Mouse (Mus musculus) forebrain, embryonic 10.5 days (tissue): ENCODE results near the gene Il10rb. TPM values are rescaled to one million over a fixed set of nuclear protein-coding genes. Genes with fewer than 3 reads are reported as not detected.

Source experiments
- DNase-seq: peaks from one replicate; pipeline ENCODE4 v3.0.0-alpha.2; 2017; ENCODE audit warnings: low spot score; ENCODE audit errors: extremely low spot score
- H3K27ac ChIP-seq: fragments of 300-500 bp; sonication (generic); 2 replicates; pipeline ENCODE4 v1.5.1; 2016; ENCODE audit warnings: mild to moderate bottlenecking
- H3K27me3 ChIP-seq: fragments of 300-500 bp; sonication (generic); 2 replicates; pipeline ENCODE4 v1.6.1; 2016; ENCODE audit warnings: mild to moderate bottlenecking; ENCODE audit not compliant: poor library complexity, severe bottlenecking
- H3K36me3 ChIP-seq: fragments of 300-500 bp; sonication (generic); replicated peaks from 2 replicates; pipeline ENCODE4 v1.6.1; 2016; ENCODE audit warnings: mild to moderate bottlenecking, moderate library complexity
- H3K4me1 ChIP-seq: fragments of 300-500 bp; sonication (generic); 2 replicates; pipeline ENCODE4 v1.6.1; 2016
- H3K4me3 ChIP-seq: fragments of 300-500 bp; sonication (generic); 2 replicates; pipeline ENCODE4 v1.5.1; 2016; ENCODE audit warnings: mild to moderate bottlenecking, moderate library complexity
- H3K9me3 ChIP-seq: fragments of 300-500 bp; sonication (generic); 2 replicates; pipeline ENCODE4 v1.6.1; 2016; ENCODE audit warnings: mild to moderate bottlenecking, moderate library complexity
- WGBS: fragments of 180-500 bp; shearing (Covaris S2); methylation state at CpG from one replicate; pipeline ENCODE4 v1.1.7; 2016; 5-methylcytosine and 5-hydroxymethylcytosine counted together
- polyA plus RNA-seq: library from polyadenylated mRNA; unstranded; fragments of >200 nt; fragmentation: Nextera tagmentation; extraction: Ambion mirVana; gene quantifications from 2 replicates; pipeline ENCODE4 v1.2.1, GENCODE M21; 2016

Gene Il10rb
- polyA plus RNA-seq, 1 experiment from 2014 or later = 4.7 TPM

- 81% methylated on average over 10 of the region's 10 CpGs for WGBS
- peaks cover 28% of the 10 kb centered on the region for H3K36me3 ChIP-seq
- H3K9me3 ChIP-seq = no peaks in the 10 kb centered on the region
Measured at GRCm38 (mm10) chr16:91404828-91405577, 961 bp upstream of the Il10rb start.

GRCm38 (mm10) chr16:91406585-91407220 lies 739 bp downstream of the Il10rb start:
- H3K4me3 ChIP-seq = peak overlapping the region; percentile 80
- no peaks in the 10 kb centered on the region for H3K9me3 ChIP-seq
- H3K27me3 ChIP-seq = peaks cover 12% of the 10 kb centered on the region; the same call in 1 of the 2 replicates
- peaks cover 20% of the 10 kb centered on the region for H3K4me1 ChIP-seq
- peak overlapping the region; percentile 86 for H3K27ac ChIP-seq
- WGBS = 2% methylated on average over 13 of the region's 13 CpGs
- H3K36me3 ChIP-seq = peaks cover 21% of the 10 kb centered on the region
- peak; percentile 17 for DNase-seq

More at GRCm38 (mm10) chr16:91404828-91405577, 961 bp upstream of the Il10rb start:
- Histone ChIP-seq H3K27ac (no peak overlapping the region), H3K27me3 (peaks cover 12% of the 10 kb centered on the region; the same call in 1 of the 2 replicates), H3K4me1 (peaks cover 17% of the 10 kb centered on the region), H3K4me3 (no peak overlapping the region)
- no peak for DNase-seq

- H3K4me1 ChIP-seq = 0 out of 2 replicates have a peak, but pooled peaks cover 3% of the 10 kb centered on the region
- no peak overlapping the region for H3K4me3 ChIP-seq
- no peak overlapping the region for H3K27ac ChIP-seq
- H3K9me3 ChIP-seq = no peaks in the 10 kb centered on the region
- DNase-seq = no peak
- WGBS = 82% methylated on average over 12 of the region's 12 CpGs
- H3K27me3 ChIP-seq = no peaks in the 10 kb centered on the region
- no peaks in the 10 kb centered on the region for H3K36me3 ChIP-seq
Measured at GRCm38 (mm10) chr16:91413102-91413844, 7.3 kb downstream of the Il10rb start.

DNA sequence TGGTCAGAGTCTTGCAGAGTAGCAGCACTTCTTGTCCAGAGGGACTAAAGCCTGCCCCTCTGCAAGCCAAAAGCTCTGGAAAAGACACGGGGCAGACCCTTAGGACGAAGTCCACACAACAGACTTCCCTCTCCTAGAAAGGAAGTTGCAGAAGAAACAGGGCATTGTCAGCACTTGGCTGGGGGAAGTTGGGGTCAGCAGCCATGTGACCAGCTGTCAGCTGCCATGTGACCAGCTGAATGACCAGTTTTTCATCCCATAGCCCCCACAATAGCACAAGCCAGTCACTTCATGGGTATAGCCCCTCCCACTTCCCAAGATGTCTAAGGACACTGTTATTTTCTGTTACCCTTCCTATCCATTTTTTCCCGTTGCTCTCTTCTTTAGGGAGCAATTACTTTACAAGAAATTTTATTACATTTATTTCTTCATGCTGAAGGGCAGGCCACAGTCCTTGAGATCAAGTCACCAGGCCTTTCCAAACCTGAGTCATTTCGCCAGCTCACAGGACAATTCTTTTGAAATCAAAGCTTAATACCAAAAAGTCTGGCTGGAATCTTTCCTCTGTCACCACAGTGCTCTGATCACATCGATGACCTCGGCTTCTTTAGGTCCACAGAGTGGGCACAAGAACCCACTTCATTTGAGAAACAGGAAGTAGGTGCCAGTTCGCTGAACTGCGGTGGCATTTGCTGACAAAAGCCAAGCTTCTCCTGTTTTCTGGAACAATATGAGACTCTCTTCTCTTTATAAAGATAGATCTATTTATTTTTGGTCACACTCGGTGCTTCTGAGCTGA lies 9.6 kb downstream of the Il10rb start:
- H3K27me3 ChIP-seq = no peaks in the 10 kb centered on the region
- no peak for DNase-seq
- H3K36me3 ChIP-seq = 0 out of 2 replicates have a peak, but pooled peaks cover 6% of the 10 kb centered on the region
- no peaks in the 10 kb centered on the region for H3K9me3 ChIP-seq
- H3K27ac ChIP-seq = no peak overlapping the region
- H3K4me3 ChIP-seq = no peak overlapping the region
- 0 out of 2 replicates have a peak, but pooled peaks cover 3% of the 10 kb centered on the region for H3K4me1 ChIP-seq
- 86% methylated on average over 9 of the region's 9 CpGs for WGBS

- Histone ChIP-seq H3K27ac (no peak overlapping the region), H3K36me3 (0 out of 2 replicates have a peak, but pooled peaks cover 6% of the 10 kb centered on the region), H3K9me3 (no peaks in the 10 kb centered on the region), H3K4me3 (no peak overlapping the region), H3K27me3 (no peaks in the 10 kb centered on the region), H3K4me1 (no peaks in the 10 kb centered on the region)
- no peak for DNase-seq
- WGBS = 94% methylated on average over 6 of the region's 6 CpGs
Measured at GRCm38 (mm10) chr16:91416357-91416756, 10.4 kb downstream of the Il10rb start.

DNA sequence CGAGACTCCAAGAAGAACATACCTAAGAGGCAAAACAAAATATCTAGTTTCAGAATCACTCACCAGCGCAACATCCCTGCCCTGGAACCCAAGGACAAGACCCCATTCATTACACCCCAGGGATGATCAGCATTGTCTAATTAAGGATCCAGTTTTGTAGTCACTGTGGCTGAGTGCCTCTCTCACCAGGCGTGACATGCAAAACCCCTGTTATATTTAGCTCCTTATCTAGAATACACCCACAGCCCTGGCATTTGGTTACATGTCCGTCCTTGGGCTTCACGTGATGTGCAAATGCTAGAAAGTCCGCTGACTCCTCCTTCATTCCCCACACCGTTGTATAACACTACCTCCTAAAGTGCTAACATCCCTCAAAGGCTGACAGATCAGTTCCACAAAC lies 11.0 kb downstream of the Il10rb start:
- 88% methylated on average over 7 of the region's 7 CpGs for WGBS

DNA sequence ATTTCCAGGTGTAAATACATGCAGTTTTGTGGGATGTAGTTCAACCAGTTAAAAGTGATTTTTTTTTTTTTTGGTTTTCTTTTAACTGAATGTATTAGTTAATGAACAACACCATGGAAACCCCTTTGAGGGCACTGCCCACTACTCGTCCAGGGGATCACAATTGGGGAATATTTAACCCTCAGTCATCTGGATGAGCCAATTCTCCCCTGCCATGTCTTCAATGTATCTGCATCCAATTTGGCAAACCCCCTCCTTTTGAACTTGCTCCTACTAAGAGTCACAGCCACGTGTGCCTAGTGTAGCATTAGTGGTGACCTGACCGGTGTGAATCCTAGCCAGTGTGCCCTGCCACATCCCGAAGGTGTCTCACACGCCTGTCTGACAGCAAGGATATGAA lies 12.6 kb downstream of the Il10rb start:
- Histone ChIP-seq H3K9me3 (no peaks in the 10 kb centered on the region), H3K4me3 (no peak overlapping the region), H3K36me3 (0 out of 2 replicates have a peak, but pooled peaks cover 6% of the 10 kb centered on the region), H3K27ac (no peak overlapping the region), H3K4me1 (no peaks in the 10 kb centered on the region), H3K27me3 (no peaks in the 10 kb centered on the region)
- WGBS = 80% methylated on average over 5 of the region's 5 CpGs
- no peak for DNase-seq

More for the DNA sequence above, 11.0 kb downstream of the Il10rb start:
- H3K27ac ChIP-seq = no peak overlapping the region
- 0 out of 2 replicates have a peak, but pooled peaks cover 6% of the 10 kb centered on the region for H3K36me3 ChIP-seq
- H3K27me3 ChIP-seq = no peaks in the 10 kb centered on the region
- no peak for DNase-seq
- H3K4me1 ChIP-seq = no peaks in the 10 kb centered on the region
- no peak overlapping the region for H3K4me3 ChIP-seq
- H3K9me3 ChIP-seq = no peaks in the 10 kb centered on the region

DNA sequence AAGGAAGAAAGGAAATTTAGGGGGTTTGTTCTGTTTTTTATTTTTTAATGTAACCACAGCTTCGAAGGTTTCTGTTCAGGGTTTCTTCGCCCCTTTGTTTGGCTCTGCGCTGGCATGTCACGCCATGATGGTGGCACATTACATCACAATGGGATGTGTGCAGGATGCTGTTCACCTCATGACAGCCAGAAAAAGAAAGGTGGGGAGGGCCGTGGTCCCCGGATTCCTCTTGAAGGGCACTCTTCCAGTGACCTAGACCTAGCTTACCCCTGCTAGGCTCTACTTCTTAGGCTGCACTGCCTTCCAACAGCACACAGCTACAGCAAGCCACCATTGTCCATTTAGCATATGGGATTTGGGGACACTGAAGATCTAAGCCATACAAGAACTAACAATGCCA lies 19.9 kb downstream of the Il10rb start:
- no peaks in the 10 kb centered on the region for H3K27me3 ChIP-seq
- DNase-seq = no peak
- H3K36me3 ChIP-seq = no peaks in the 10 kb centered on the region
- H3K27ac ChIP-seq = no peak overlapping the region
- no peak overlapping the region for H3K4me3 ChIP-seq
- H3K4me1 ChIP-seq = no peaks in the 10 kb centered on the region
- peaks cover 3% of the 10 kb centered on the region; the same call in 1 of the 2 replicates for H3K9me3 ChIP-seq
- 92% methylated on average over 6 of the region's 6 CpGs for WGBS

- Histone ChIP-seq H3K36me3 (no peaks in the 10 kb centered on the region), H3K27me3 (no peaks in the 10 kb centered on the region), H3K4me1 (no peaks in the 10 kb centered on the region), H3K4me3 (no peak overlapping the region), H3K9me3 (peaks cover 3% of the 10 kb centered on the region; the same call in 1 of the 2 replicates), H3K27ac (no peak overlapping the region)
- no peak for DNase-seq
- 86% methylated on average over 4 of the region's 4 CpGs for WGBS
Measured at GRCm38 (mm10) chr16:91426586-91426985, 20.6 kb downstream of the Il10rb start.

DNA sequence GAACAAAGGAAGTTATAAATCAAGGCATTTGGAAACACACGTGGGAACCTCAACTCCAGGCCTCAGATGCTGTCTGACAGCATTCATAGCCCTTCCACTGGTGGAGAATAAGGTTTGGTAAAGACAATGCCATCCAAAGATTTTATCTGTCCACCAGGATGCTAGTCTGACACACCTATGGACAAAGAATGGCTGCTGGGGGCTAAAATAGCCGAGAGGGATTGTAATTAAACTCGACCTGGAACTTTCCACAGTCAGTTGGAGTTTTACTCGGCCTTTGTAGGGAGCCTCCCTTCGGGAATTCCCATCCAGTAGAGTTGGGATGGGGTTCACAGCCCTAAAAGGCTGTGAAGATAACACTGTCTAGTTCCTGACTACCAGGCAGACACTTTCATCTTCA lies 21.5 kb downstream of the Il10rb start:
- Histone ChIP-seq H3K27me3 (no peaks in the 10 kb centered on the region), H3K36me3 (no peaks in the 10 kb centered on the region), H3K4me3 (no peak overlapping the region), H3K9me3 (peaks cover 3% of the 10 kb centered on the region; the same call in 1 of the 2 replicates), H3K4me1 (0 out of 2 replicates have a peak, but pooled peaks cover under 1% of the 10 kb centered on the region), H3K27ac (no peak overlapping the region)
- 83% methylated on average over 5 of the region's 5 CpGs for WGBS
- no peak for DNase-seq

DNA sequence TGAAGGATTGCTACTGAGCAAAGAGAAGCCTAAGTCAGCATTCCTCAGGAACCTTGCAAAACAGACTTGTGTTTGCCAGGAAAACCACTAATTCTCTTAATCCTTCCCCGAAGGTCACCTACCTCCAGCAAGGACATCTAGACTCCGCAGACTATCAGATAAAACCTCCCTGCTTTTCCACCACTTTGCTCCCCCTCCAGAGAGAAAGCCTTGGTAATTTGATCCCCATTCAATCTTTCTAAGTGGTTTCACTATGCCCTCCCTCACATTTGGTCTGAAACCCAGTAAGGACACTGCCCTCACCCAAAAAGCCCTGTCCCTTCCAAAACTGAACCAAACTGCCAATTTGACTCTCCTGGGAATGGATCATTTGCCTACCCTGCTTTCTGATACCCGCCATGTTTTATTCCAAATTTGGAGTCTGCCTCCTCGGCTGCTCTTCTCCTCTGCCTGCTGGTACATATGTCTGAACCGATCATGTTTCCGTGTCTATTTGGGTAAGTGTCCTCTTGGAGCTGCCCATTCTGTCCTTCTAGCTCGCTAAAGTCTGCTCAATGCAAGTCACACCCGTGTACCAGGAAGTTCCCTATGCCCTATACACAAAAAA lies 22.4 kb downstream of the Il10rb start:
- no peak overlapping the region for H3K27ac ChIP-seq
- WGBS = 79% methylated on average over 8 of the region's 8 CpGs
- no peaks in the 10 kb centered on the region for H3K27me3 ChIP-seq
- peaks cover 3% of the 10 kb centered on the region; the same call in 1 of the 2 replicates for H3K9me3 ChIP-seq
- DNase-seq = no peak
- peaks cover 7% of the 10 kb centered on the region for H3K4me1 ChIP-seq
- H3K4me3 ChIP-seq = no peak overlapping the region
- H3K36me3 ChIP-seq = no peaks in the 10 kb centered on the region
